Mouse (Mus musculus): Measurements from ENCODE around the gene Ccdc155. TPM values are rescaled to one million over a fixed set of nuclear protein-coding genes. Genes with fewer than 3 reads are reported as not detected.

Gene Ccdc155
- polyA plus RNA-seq, 1 experiment from 2014 or later = 0.90 TPM

DNA sequence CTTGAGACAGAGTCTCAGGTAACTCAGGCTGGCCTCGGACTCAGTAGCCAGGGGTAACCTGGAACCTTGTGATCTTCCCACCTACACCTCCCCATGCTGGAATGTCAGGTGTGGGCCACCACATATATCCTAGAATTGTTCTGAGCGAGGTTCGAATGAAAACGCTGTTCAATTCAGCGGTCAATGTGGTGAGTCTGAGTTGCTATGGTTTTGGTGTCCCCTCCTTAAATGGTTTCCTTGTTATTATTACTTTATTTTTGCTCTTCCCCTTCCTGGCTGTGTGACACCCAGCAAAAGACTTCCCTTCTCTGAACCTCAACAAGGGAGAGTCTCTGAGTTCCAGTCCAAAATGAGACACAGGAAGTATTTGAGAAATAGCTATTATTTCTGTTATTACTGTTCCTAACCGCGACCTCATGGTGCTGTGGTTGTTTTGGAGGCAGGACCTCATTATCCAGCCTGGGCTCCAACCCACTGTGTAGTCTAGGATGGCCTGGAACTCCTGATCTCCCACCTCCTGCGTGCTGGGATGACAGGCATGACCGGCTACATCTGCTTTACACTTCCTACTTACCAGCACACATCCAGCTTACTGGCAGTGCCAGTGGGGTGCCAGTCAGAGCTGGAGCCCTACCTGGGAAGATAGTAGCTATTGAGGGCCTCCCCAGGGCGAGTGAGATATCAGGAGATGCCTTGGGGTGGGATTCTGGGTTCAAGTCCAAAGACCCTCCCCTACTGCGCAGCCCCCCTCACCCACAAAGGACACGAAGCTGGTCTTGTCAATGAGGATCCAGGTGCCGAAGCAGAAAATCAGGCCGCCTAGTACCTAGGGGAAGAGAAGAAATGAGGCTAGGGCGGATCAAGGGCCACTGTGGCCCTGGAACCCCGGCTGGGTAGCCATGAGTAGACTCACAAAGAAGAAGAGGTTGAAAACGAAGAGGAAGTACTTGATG, 33.3 kb upstream of the Ccdc155 start:
- no peaks in the 10 kb centered on the region for H3K9me3 ChIP-seq (ENCODE audit: control insufficient read depth, low read length)
- H3K27ac ChIP-seq (ENCODE audit: low read depth, low read length) = no peak overlapping the region
- no peak overlapping the region for H3K9ac ChIP-seq (ENCODE audit: low read length)
- peaks cover 15% of the 10 kb centered on the region for H3K27me3 ChIP-seq (ENCODE audit: control insufficient read depth, insufficient read depth, low read length)
- no peaks in the 10 kb centered on the region; the same call in 1 of the 2 replicates for H3K36me3 ChIP-seq (ENCODE audit: control insufficient read depth, insufficient read depth, low read length)
- H3K4me1 ChIP-seq (replicated peaks; ENCODE audit: control insufficient read depth, insufficient read depth, low read length) = peaks cover 23% of the 10 kb centered on the region; the same call in 1 of the 2 replicates
- ATAC-seq (replicated peaks; ENCODE audit: low FRiP score) = no peak
- H3K4me3 ChIP-seq (ENCODE audit: low read depth, low read length) = no peak overlapping the region
- WGBS = 75% methylated on average over 17 of the region's 17 CpGs
- peak; percentile 45 for DNase-seq (ENCODE audit: low spot score)
- H3K4me2 ChIP-seq (ENCODE audit: low read depth, low read length, severe bottlenecking) = no peak overlapping the region

DNA sequence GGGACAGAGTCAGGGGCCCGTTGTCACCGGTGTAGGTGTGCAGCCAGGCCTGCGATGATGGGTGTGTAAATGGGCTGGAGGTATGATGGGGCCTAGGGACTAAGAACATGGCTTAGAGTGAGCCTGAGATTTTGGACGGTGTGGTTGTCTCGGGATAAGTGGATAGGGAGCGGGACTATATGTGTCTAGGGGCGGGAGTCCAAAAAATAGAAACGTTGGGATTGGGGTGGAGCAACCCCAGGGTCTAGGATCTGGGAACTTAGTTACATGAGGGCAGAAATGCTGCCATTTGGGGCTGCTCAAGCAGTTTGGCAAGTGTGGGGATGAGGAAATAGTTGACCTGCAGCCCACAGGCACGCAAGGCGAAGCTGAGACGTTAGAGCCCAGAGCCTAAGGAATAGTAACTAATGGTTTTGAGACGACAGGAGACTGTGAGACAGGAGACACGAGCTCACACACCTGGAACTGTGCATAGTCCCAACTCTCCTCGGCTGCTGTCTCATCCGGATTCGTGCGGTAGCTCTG, 31.0 kb upstream of the Ccdc155 start:
- WGBS = 28% methylated on average over 17 of the region's 17 CpGs
- ATAC-seq (replicated peaks; ENCODE audit: low FRiP score) (0 out of 2 replicates have a peak, but pooled peaks have one; percentile 20), DNase-seq (ENCODE audit: low spot score) (no peak)
- Histone ChIP-seq H3K36me3 (ENCODE audit: control insufficient read depth, insufficient read depth, low read length) (peaks cover 6% of the 10 kb centered on the region), H3K4me1 (replicated peaks; ENCODE audit: control insufficient read depth, insufficient read depth, low read length) (peaks cover 21% of the 10 kb centered on the region; the same call in 1 of the 2 replicates), H3K27me3 (ENCODE audit: control insufficient read depth, insufficient read depth, low read length) (peaks cover 10% of the 10 kb centered on the region), H3K4me2 (ENCODE audit: low read depth, low read length, severe bottlenecking) (peak overlapping the region; percentile 40), H3K9me3 (ENCODE audit: control insufficient read depth, low read length) (no peaks in the 10 kb centered on the region), H3K4me3 (ENCODE audit: low read depth, low read length) (0 out of 2 replicates have a peak overlapping the region, but pooled peaks have one; percentile 1), H3K27ac (ENCODE audit: low read depth, low read length) (no peak overlapping the region; the same call in 1 of the 2 replicates), H3K9ac (ENCODE audit: low read length) (peak overlapping the region; percentile 39)

DNA sequence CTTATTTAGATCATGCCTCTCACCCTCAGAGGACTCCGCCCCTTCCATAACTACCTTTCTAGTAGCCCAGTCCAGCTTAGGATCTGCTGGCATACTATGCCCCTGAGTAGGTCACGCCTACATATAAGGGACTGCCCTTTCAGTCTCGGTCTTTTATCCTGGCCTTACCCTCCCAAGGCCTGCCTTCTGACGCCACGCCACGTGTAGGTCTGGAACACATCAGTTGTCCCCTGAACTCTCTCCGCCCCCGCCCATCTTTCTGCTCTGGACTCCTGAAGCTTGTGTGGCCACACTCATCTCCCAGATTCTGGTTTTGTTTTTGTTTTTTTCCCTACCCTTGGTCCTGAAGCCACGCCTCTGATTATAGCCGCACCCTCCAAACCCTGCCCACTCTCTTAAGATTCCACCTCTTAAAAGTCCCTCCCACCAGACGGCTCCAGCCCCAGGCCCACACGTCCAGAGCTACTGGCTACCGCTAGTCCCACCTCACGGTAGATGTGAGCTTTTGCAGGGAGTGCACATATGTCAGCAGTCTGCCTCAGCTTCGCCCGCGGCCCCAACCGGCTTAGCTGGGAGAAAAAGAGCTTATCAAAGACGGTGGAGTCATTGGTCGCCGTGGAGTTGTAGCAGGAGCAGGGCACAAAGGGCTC, 30.4 kb upstream of the Ccdc155 start:
- 3% methylated on average over 21 of the region's 21 CpGs for WGBS
- peak; percentile 78 for ATAC-seq (replicated peaks; ENCODE audit: low FRiP score)
- DNase-seq (ENCODE audit: low spot score) = peak; percentile 82
- 0 out of 2 replicates have a peak overlapping the region, but pooled peaks have one; percentile 1 for H3K4me3 ChIP-seq (ENCODE audit: low read depth, low read length)
- H3K9me3 ChIP-seq (ENCODE audit: control insufficient read depth, low read length) = no peaks in the 10 kb centered on the region
- H3K27ac ChIP-seq (ENCODE audit: low read depth, low read length) = no peak overlapping the region; the same call in 1 of the 2 replicates
- peaks cover 10% of the 10 kb centered on the region for H3K27me3 ChIP-seq (ENCODE audit: control insufficient read depth, insufficient read depth, low read length)
- peak overlapping the region; percentile 40 for H3K4me2 ChIP-seq (ENCODE audit: low read depth, low read length, severe bottlenecking)
- H3K4me1 ChIP-seq (replicated peaks; ENCODE audit: control insufficient read depth, insufficient read depth, low read length) = peaks cover 21% of the 10 kb centered on the region; the same call in 1 of the 2 replicates
- peak overlapping the region; percentile 39; the same call in 1 of the 2 replicates for H3K9ac ChIP-seq (ENCODE audit: low read length)
- peaks cover 6% of the 10 kb centered on the region for H3K36me3 ChIP-seq (ENCODE audit: control insufficient read depth, insufficient read depth, low read length)

DNA sequence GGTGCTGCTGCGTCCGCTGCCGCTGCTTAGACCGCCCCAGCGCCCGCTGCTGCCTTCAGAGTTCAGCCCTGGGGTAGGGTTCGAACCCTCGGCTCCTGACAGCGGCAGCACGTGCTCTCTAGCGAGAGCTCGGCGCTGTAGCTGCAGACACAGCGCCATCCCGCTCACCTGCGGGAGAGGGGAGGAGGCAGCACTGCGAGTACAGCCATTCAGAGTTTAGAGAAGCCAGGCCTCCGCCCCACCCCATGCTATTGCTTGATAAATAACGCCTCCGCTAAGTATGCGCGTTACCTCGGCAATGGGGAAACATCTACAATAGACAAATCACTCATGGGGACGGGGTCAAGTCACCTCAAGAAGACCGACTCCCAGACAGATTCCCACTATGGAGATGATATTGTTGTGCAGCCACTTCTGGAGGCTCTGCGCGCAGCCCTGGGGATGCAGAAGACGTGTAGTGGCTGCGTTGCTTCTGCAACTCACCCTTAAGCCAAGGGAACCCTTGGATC, 29.7 kb upstream of the Ccdc155 start:
- peaks cover 8% of the 10 kb centered on the region for H3K27me3 ChIP-seq (ENCODE audit: control insufficient read depth, insufficient read depth, low read length)
- H3K4me3 ChIP-seq (ENCODE audit: low read depth, low read length) = no peak overlapping the region
- H3K9me3 ChIP-seq (ENCODE audit: control insufficient read depth, low read length) = no peaks in the 10 kb centered on the region
- H3K9ac ChIP-seq (ENCODE audit: low read length) = peak overlapping the region; percentile 27; the same call in 1 of the 2 replicates
- H3K36me3 ChIP-seq (ENCODE audit: control insufficient read depth, insufficient read depth, low read length) = peaks cover 11% of the 10 kb centered on the region
- WGBS = 10% methylated on average over 29 of the region's 29 CpGs
- H3K4me1 ChIP-seq (replicated peaks; ENCODE audit: control insufficient read depth, insufficient read depth, low read length) = peaks cover 21% of the 10 kb centered on the region; the same call in 1 of the 2 replicates
- peak overlapping the region; percentile 28 for H3K4me2 ChIP-seq (ENCODE audit: low read depth, low read length, severe bottlenecking)
- ATAC-seq (replicated peaks; ENCODE audit: low FRiP score) = peak; percentile 16; the same call in 1 of the 2 replicates
- peak; percentile 69 for DNase-seq (ENCODE audit: low spot score)
- H3K27ac ChIP-seq (ENCODE audit: low read depth, low read length) = peak overlapping the region; percentile 26; the same call in 1 of the 2 replicates

DNA sequence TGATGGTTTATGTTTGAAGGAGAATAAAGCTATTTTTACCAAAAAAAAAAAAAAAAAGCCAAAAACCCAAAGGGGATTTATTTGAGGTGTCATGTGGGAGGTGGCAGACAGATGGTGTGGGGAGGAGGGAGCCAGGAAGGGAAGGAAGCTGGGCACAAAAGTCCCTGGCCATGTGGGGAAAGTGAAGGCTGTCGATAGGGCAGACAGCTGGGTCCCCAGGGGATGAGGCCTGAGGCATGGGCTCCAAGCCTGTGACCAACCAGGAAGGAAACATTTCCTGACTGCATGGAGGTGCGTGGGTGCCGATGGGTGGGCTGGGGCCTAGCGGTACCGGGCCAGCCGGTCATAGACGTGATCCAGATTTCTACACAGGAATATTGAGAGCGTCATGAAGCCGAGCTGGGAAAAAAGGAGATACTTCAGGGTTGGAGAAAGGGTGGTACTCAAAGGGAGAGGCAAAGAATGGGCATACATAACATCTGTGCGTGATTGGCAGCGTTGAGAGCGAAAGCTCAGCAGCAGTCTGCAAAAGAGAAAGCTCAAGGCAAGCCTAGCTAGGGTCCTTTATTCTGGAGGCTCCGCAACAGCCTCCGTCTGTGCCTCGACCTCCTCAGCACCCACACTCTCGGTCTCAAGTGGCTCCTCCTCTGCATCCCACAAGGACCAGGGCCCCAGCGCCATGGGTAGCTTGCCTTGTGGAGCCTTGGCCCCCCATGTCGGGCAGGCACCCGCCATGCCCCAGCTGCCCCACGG, 29.1 kb upstream of the Ccdc155 start:
- 27% methylated on average over 20 of the region's 20 CpGs for WGBS
- no peaks in the 10 kb centered on the region for H3K9me3 ChIP-seq (ENCODE audit: control insufficient read depth, low read length)
- peak; percentile 13; the same call in 1 of the 2 replicates for ATAC-seq (replicated peaks; ENCODE audit: low FRiP score)
- H3K36me3 ChIP-seq (ENCODE audit: control insufficient read depth, insufficient read depth, low read length) = peaks cover 15% of the 10 kb centered on the region
- H3K4me2 ChIP-seq (ENCODE audit: low read depth, low read length, severe bottlenecking) = peak overlapping the region; percentile 28
- peaks cover 21% of the 10 kb centered on the region; the same call in 1 of the 2 replicates for H3K4me1 ChIP-seq (replicated peaks; ENCODE audit: control insufficient read depth, insufficient read depth, low read length)
- peak; percentile 67 for DNase-seq (ENCODE audit: low spot score)
- H3K9ac ChIP-seq (ENCODE audit: low read length) = peak overlapping the region; percentile 27; the same call in 1 of the 2 replicates
- H3K4me3 ChIP-seq (ENCODE audit: low read depth, low read length) = no peak overlapping the region
- peaks cover 8% of the 10 kb centered on the region for H3K27me3 ChIP-seq (ENCODE audit: control insufficient read depth, insufficient read depth, low read length)
- H3K27ac ChIP-seq (ENCODE audit: low read depth, low read length) = peak overlapping the region; percentile 26; the same call in 1 of the 2 replicates

DNA sequence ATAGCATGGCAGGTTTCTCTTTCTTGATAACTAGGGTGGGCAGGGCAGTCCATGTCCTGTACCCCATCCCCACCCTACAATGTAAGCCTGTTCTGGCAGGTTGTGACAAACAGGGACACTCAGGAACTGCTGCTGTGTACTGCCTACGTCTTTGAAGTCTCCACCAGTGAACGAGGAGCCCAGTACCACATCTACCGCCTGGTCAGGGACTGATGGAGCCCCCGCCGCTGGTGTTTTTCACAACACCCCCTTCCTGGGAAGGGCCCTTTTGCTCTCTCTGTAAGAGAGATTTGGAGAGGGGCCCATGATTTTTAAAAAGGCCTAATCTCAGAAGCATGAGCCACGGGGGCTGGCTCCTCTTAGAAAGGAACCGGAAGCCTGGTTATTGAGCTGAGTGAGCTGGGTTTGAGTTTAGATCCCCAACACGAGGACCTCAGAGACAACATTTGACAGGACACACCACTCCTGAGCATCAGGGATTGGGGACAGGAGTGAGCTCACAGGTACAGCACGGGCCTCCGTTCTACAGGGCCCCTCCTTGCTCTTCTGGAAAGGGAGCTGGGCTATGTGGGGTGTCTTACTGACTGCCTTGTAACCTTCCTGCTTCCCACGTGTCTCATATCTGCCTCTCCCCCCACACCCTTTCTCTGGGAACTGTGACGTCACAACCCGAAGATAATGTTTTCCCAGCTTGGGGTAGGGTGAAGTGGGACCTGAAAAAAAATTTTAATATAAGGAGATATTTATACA, 28.2 kb upstream of the Ccdc155 start:
- peaks cover 21% of the 10 kb centered on the region; the same call in 1 of the 2 replicates for H3K4me1 ChIP-seq (replicated peaks; ENCODE audit: control insufficient read depth, insufficient read depth, low read length)
- H3K4me3 ChIP-seq (ENCODE audit: low read depth, low read length) = no peak overlapping the region
- H3K36me3 ChIP-seq (ENCODE audit: control insufficient read depth, insufficient read depth, low read length) = peaks cover 21% of the 10 kb centered on the region
- DNase-seq (ENCODE audit: low spot score) (peak; percentile 51), ATAC-seq (replicated peaks; ENCODE audit: low FRiP score) (no peak)
- no peak overlapping the region for H3K4me2 ChIP-seq (ENCODE audit: low read depth, low read length, severe bottlenecking)
- no peaks in the 10 kb centered on the region for H3K9me3 ChIP-seq (ENCODE audit: control insufficient read depth, low read length)
- peaks cover 8% of the 10 kb centered on the region for H3K27me3 ChIP-seq (ENCODE audit: control insufficient read depth, insufficient read depth, low read length)
- H3K9ac ChIP-seq (ENCODE audit: low read length) = no peak overlapping the region
- H3K27ac ChIP-seq (ENCODE audit: low read depth, low read length) = no peak overlapping the region; the same call in 1 of the 2 replicates
- WGBS = 75% methylated on average over 13 of the region's 13 CpGs

DNA sequence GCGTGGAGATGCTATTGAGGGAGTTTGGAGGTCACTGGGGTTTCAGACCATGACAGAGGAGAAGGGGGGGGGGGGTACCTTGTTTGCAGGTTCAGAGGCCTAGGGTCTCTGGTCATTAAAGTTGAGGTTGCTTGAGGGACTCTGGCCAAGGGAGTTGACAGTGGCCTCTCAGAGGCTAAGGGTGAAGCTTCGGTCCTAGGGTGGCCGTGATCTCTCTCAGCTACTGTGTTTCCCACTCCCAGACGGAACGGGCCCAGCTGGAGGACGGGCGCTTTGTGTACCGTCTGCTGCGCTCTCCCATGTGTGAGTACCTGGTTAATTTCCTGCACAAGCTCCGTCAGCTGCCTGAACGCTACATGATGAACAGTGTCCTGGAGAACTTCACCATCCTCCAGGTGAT, 27.2 kb upstream of the Ccdc155 start:
- Histone ChIP-seq H3K27me3 (ENCODE audit: control insufficient read depth, insufficient read depth, low read length) (peaks cover 6% of the 10 kb centered on the region; the same call in 1 of the 2 replicates), H3K4me1 (replicated peaks; ENCODE audit: control insufficient read depth, insufficient read depth, low read length) (peaks cover 21% of the 10 kb centered on the region; the same call in 1 of the 2 replicates), H3K36me3 (ENCODE audit: control insufficient read depth, insufficient read depth, low read length) (peaks cover 21% of the 10 kb centered on the region), H3K9me3 (ENCODE audit: control insufficient read depth, low read length) (no peaks in the 10 kb centered on the region), H3K27ac (ENCODE audit: low read depth, low read length) (no peak overlapping the region), H3K4me2 (ENCODE audit: low read depth, low read length, severe bottlenecking) (no peak overlapping the region), H3K4me3 (ENCODE audit: low read depth, low read length) (no peak overlapping the region), H3K9ac (ENCODE audit: low read length) (no peak overlapping the region)
- no peak for DNase-seq (ENCODE audit: low spot score)
- WGBS = 90% methylated on average over 11 of the region's 11 CpGs
- ATAC-seq (replicated peaks; ENCODE audit: low FRiP score) = no peak
